Mouse (Mus musculus) liver, postnatal 0 days (tissue): ENCODE measurements at regions not wholly inside any gene's neighbourhood (a gene's known extent, or its start where the extent isn't known, plus 50 kb on each side); places are given as distances from the start of the nearest gene placed in this dataset.

Experiments used
- ATAC-seq: fragments of 200-750 bp; cut with Nextera tagmentation; 2 replicates; pipeline ENCODE4 v1.8.0; 2017; ENCODE audit warnings: mild to moderate bottlenecking, moderate library complexity
- DNase-seq: peaks from one replicate; pipeline ENCODE4 v3.0.0-alpha.2; 2016
- H3K27ac ChIP-seq: fragments of 300-500 bp; sonication (generic); 2 replicates; pipeline ENCODE4 v1.5.1; 2014; ENCODE audit warnings: antibody characterized with exemption, moderate library complexity, mild to moderate bottlenecking, low read depth
- H3K27me3 ChIP-seq: fragments of 300-500 bp; sonication (generic); 2 replicates; pipeline ENCODE4 v1.6.1; 2014; ENCODE audit warnings: low read length, control low read depth, mixed read lengths; ENCODE audit not compliant: insufficient read depth
- H3K36me3 ChIP-seq: fragments of 300-500 bp; sonication (generic); replicated peaks from 2 replicates; pipeline ENCODE4 v1.6.1; 2014; ENCODE audit warnings: mild to moderate bottlenecking, control low read depth, low read length, moderate library complexity, mixed read lengths; ENCODE audit not compliant: insufficient read depth
- H3K4me1 ChIP-seq: fragments of 300-500 bp; sonication (generic); 2 replicates; pipeline ENCODE4 v1.6.1; 2014; ENCODE audit warnings: antibody characterized with exemption, mild to moderate bottlenecking, control low read depth; ENCODE audit not compliant: insufficient read depth
- H3K4me2 ChIP-seq: fragments of 300-500 bp; sonication (generic); 2 replicates; pipeline ENCODE4 v1.6.1; 2014; ENCODE audit warnings: low read depth, mild to moderate bottlenecking, low read length, moderate library complexity, mixed read lengths
- H3K4me3 ChIP-seq: fragments of 300-500 bp; sonication (generic); 2 replicates; pipeline ENCODE4 v1.5.1; 2014; ENCODE audit warnings: low read depth, low read length
- H3K9ac ChIP-seq: fragments of 300-500 bp; sonication (generic); replicated peaks from 2 replicates; pipeline ENCODE4 v1.6.1; 2014; ENCODE audit warnings: mild to moderate bottlenecking, moderate library complexity
- H3K9me3 ChIP-seq: fragments of 300-500 bp; sonication (generic); 2 replicates; pipeline ENCODE4 v1.6.1; 2016; ENCODE audit warnings: mild to moderate bottlenecking, control low read depth, low read length, mixed read lengths
- CTCF ChIP-seq: sonication (generic); IDR thresholded peaks from 2 replicates; pipeline ENCODE4 v1.5.1; 2016; ENCODE audit warnings: antibody characterized with exemption, low read depth
- EP300 ChIP-seq: IDR thresholded peaks from 2 replicates; pipeline ENCODE4 v1.6.1; 2016; ENCODE audit warnings: antibody characterized with exemption, low read depth, mild to moderate bottlenecking
- WGBS: fragments of 180-500 bp; shearing (Covaris S2); extraction: QIAGEN DNeasy Blood & Tissue Kit; methylation state at CpG from one replicate; pipeline ENCODE4 v1.1.7; 2014; ENCODE audit not compliant: insufficient replicate concordance; 5-methylcytosine and 5-hydroxymethylcytosine counted together

DNA sequence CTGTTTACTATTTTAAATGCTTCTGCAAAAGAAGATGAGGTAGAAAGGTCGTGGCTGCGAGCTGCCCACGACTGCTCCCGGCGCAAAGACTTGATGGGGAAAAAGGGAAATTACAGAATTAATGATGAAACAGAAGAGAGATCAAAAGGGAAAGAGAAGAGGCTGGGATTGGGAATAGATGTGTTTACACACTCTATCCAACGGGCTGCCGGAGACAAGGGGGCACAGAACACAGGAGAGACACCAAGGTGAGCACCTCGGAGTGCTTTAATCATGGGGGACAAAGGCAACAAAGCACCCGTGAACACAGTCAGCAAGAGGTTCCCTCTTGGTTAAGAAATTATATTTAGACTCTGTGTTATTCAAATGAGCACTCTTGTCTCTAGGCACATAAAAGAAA is 326.1 kb upstream of the Noct start:
- H3K4me3 ChIP-seq = no peak overlapping the region
- no peak for ATAC-seq
- no peak for DNase-seq
- 73% methylated on average over 9 of the region's 9 CpGs for WGBS
- no peaks in the 10 kb centered on the region for H3K27me3 ChIP-seq
- no peak overlapping the region for H3K4me2 ChIP-seq
- no peak for TF ChIP-seq EP300
- TF ChIP-seq CTCF = no peak
- H3K9ac ChIP-seq = no peak overlapping the region
- H3K36me3 ChIP-seq = no peaks in the 10 kb centered on the region
- H3K4me1 ChIP-seq = no peaks in the 10 kb centered on the region
- H3K9me3 ChIP-seq = no peaks in the 10 kb centered on the region
- H3K27ac ChIP-seq = no peak overlapping the region

DNA sequence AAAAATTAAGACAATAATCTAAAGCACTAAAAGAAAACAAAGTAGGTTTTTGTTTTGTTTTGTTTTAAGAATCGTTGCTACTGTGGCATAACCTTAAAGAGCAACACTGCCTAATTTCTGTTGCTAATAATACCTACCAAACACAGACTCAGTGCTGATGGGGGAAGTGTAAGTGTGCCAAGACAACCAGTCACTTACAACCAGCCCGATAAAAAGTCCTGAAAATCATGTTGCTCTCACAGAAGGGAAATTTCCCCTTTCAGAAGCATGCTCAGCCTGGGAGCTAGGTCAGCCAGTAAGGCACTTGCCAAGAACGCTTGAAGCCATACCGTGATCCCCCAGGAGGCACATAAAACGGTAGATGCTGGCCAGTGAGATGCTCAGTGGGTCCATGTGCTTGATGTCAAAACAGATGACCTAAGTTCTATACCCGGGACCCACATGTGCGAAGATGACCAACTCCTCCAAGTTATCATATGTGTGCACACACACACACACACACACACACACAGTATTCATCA is 324.4 kb upstream of the Noct start:
- H3K4me3 ChIP-seq = no peak overlapping the region
- TF ChIP-seq EP300 (no peak), CTCF (no peak)
- 82% methylated on average over 7 of the region's 7 CpGs for WGBS
- no peaks in the 10 kb centered on the region for H3K36me3 ChIP-seq
- no peak overlapping the region for H3K27ac ChIP-seq
- H3K4me2 ChIP-seq = no peak overlapping the region
- H3K4me1 ChIP-seq = peaks cover under 1% of the 10 kb centered on the region; the same call in 1 of the 2 replicates
- H3K27me3 ChIP-seq = no peaks in the 10 kb centered on the region
- H3K9ac ChIP-seq = no peak overlapping the region
- no peak for DNase-seq
- ATAC-seq = no peak
- no peaks in the 10 kb centered on the region for H3K9me3 ChIP-seq

DNA sequence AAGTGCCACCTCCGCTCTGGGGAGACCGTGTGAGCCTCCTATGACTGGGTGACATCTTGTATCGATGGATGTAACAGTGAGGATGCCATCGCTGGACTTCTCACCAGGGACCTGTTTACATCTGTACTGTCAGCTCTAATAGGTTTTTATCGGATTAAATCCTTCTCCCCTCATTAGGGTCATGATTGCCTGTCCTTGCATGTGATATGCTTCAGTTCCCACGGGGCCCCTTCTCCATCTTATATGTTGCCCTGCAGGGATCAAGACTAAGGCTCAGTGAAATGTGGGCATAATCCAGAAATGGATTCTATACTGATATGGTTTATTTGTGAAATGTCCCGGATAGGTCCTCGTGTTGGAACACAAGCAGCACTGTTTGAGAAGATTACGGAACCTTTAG is 323.7 kb upstream of the Noct start:
- Histone ChIP-seq H3K9ac (no peak overlapping the region), H3K4me2 (no peak overlapping the region), H3K4me3 (no peak overlapping the region), H3K36me3 (no peaks in the 10 kb centered on the region), H3K27me3 (no peaks in the 10 kb centered on the region), H3K27ac (no peak overlapping the region), H3K9me3 (no peaks in the 10 kb centered on the region), H3K4me1 (peaks cover 5% of the 10 kb centered on the region; the same call in 1 of the 2 replicates)
- DNase-seq = no peak
- WGBS = 78% methylated on average over 9 of the region's 9 CpGs
- TF ChIP-seq EP300 = no peak
- TF ChIP-seq CTCF = no peak
- no peak for ATAC-seq

DNA sequence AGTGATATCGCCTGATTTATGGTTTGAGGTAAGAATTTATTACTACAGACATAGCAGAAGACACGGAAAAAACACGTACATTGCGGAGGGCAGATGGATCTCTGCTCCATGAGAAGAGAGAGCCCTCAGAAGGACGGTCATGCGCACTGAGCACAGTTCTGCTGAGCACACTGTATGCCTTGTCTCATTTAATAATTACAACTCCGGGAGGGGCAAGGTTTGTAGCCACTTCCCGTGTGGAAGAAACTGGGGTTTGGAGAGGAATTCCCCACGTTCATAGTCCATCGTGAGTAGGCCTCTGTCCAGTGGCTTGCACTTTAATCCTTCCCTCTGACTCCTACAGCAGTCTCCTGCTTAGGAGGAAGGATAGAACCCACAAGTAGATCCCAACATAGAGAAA is 322.9 kb upstream of the Noct start:
- no peak overlapping the region for H3K4me2 ChIP-seq
- no peaks in the 10 kb centered on the region for H3K27me3 ChIP-seq
- ATAC-seq (no peak), DNase-seq (no peak)
- TF ChIP-seq EP300 = no peak
- no peak for TF ChIP-seq CTCF
- H3K4me1 ChIP-seq = peaks cover 6% of the 10 kb centered on the region; the same call in 1 of the 2 replicates
- no peak overlapping the region for H3K9ac ChIP-seq
- no peaks in the 10 kb centered on the region for H3K36me3 ChIP-seq
- WGBS = 87% methylated on average over 10 of the region's 10 CpGs
- H3K9me3 ChIP-seq = no peaks in the 10 kb centered on the region
- H3K27ac ChIP-seq = no peak overlapping the region
- no peak overlapping the region for H3K4me3 ChIP-seq

DNA sequence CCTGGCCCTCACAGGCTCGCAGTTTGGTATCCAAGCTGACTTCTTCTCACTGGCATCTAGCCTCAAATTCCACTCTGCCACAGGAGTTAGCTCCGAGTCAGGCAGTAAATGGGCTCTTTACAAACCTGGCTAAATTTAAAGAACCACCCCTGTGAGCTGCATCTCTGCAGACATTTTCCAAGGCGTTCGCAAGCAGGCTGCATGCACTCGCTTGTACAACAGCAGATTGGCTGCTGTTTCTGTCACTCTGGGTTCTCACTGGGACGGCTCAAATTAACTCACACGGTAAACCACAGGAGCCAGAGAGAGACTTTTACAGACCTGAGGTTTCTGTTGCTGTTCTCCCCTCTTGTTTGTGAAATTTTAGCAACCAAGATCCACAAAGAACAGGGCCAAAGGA is 321.3 kb upstream of the Noct start:
- TF ChIP-seq CTCF (no peak), EP300 (no peak)
- no peak overlapping the region for H3K4me2 ChIP-seq
- peaks cover 6% of the 10 kb centered on the region; the same call in 1 of the 2 replicates for H3K4me1 ChIP-seq
- no peaks in the 10 kb centered on the region; the same call in 1 of the 2 replicates for H3K27me3 ChIP-seq
- DNase-seq (no peak), ATAC-seq (no peak)
- no peak overlapping the region for H3K4me3 ChIP-seq
- no peak overlapping the region for H3K27ac ChIP-seq
- H3K9ac ChIP-seq = no peak overlapping the region
- no peaks in the 10 kb centered on the region for H3K36me3 ChIP-seq
- H3K9me3 ChIP-seq = no peaks in the 10 kb centered on the region
- WGBS = 50% methylated on average over 7 of the region's 7 CpGs

DNA sequence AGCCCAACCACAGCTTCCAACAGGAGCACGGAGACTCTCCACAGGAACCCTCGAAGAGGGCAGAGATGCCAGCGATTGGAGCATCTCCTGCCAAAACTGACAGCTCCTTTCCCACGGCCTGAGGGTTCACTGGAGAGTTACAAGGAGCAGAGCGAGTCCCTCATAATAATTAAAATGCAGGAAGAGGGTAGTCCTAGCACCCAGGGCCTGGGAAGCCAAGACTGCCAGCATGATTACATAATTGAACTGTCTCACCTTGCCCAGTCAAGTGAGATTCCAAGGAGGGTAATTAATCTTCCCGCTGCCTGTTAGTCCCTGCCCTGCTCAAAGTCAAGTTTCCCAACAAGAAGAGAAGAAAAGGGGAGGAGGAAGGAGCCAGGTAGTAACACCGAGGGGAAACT is 319.5 kb upstream of the Noct start:
- Histone ChIP-seq H3K4me1 (peaks cover 6% of the 10 kb centered on the region; the same call in 1 of the 2 replicates), H3K9me3 (no peaks in the 10 kb centered on the region), H3K4me3 (no peak overlapping the region), H3K27me3 (peaks cover 9% of the 10 kb centered on the region; the same call in 1 of the 2 replicates), H3K27ac (no peak overlapping the region), H3K36me3 (no peaks in the 10 kb centered on the region), H3K4me2 (0 out of 2 replicates have a peak overlapping the region, but pooled peaks have one; percentile 6), H3K9ac (no peak overlapping the region)
- 43% methylated on average over 7 of the region's 7 CpGs for WGBS
- ATAC-seq = no peak
- no peak for DNase-seq
- TF ChIP-seq CTCF (no peak), EP300 (no peak)
